In genomic region chr6:71757039-71757894, GRCm38 (mm10) we compare ENCODE assay signal across 8 mouse cellular contexts. TPM values are rescaled to one million over a fixed set of nuclear protein-coding genes. Genes with fewer than 3 reads are reported as not detected.
DNase-seq lines count a peak whose midpoint lies in the region; ATAC-seq and TF ChIP-seq lines count a peak whose summit lies in the region.

No protein-coding gene starts in this region.

- H3K4me2 ChIP-seq in forebrain, embryonic 16.5 days (ENCODE audit: low read length), result no peak overlapping the region
- no peak overlapping the region; the same call in 1 of the 2 replicates for H3K4me2 ChIP-seq in limb, embryonic 12.5 days
- no peak overlapping the region for H3K4me2 ChIP-seq in midbrain, postnatal 0 days (ENCODE audit: low read depth, low read length, poor library complexity, severe bottlenecking)

- no peaks in the 10 kb centered on the region for H3K27me3 ChIP-seq in forebrain, embryonic 16.5 days (replicated peaks; ENCODE audit: control insufficient read depth, insufficient read depth, low read length)
- H3K27me3 ChIP-seq in limb, embryonic 12.5 days, result no peaks in the 10 kb centered on the region
- H3K27me3 ChIP-seq in midbrain, postnatal 0 days (ENCODE audit: insufficient read depth, low read length), result no peaks in the 10 kb centered on the region

- no peak overlapping the region for H3K9ac ChIP-seq in forebrain, embryonic 16.5 days (replicated peaks; ENCODE audit: low read depth, low read length)
- no peak overlapping the region for H3K9ac ChIP-seq in limb, embryonic 12.5 days (replicated peaks)
- no peak overlapping the region; the same call in 1 of the 2 replicates for H3K9ac ChIP-seq in midbrain, postnatal 0 days (replicated peaks; ENCODE audit: low read length, poor library complexity, severe bottlenecking)

- H3K4me3 ChIP-seq in forebrain, embryonic 16.5 days (replicated peaks; ENCODE audit: low read length), result no peak overlapping the region
- no peak overlapping the region for H3K4me3 ChIP-seq in limb, embryonic 12.5 days (replicated peaks)
- no peak overlapping the region for H3K4me3 ChIP-seq in midbrain, postnatal 0 days (ENCODE audit: low read depth, low read length)

- intact Hi-C loops in heart, postnatal 10 days (cut with DNase I), result loop anchor here (5.0 kb wide), 1 partner anchor 50 kb away; the partner anchor contains the start of gene Reep1

- peak overlapping the region; percentile 13; the same call in 1 of the 2 replicates for H3K27ac ChIP-seq in forebrain, embryonic 16.5 days (ENCODE audit: low read length)
- peak overlapping the region; percentile 73 for H3K27ac ChIP-seq in limb, embryonic 12.5 days
- H3K27ac ChIP-seq in midbrain, postnatal 0 days (ENCODE audit: low read depth, low read length), result peak overlapping the region; percentile 49

- H3K4me1 ChIP-seq in forebrain, embryonic 16.5 days (replicated peaks; ENCODE audit: control insufficient read depth, insufficient read depth, low read length), result peaks cover 12% of the 10 kb centered on the region
- H3K4me1 ChIP-seq in limb, embryonic 12.5 days (replicated peaks), result peaks cover 18% of the 10 kb centered on the region
- H3K4me1 ChIP-seq in midbrain, postnatal 0 days (ENCODE audit: insufficient read depth, low read length), result 0 out of 2 replicates have a peak, but pooled peaks cover 7% of the 10 kb centered on the region

- 52% methylated on average over 10 of the region's 10 CpGs for WGBS in forebrain, embryonic 16.5 days
- WGBS in limb, embryonic 12.5 days, result 35% methylated on average over 10 of the region's 10 CpGs
- 59% methylated on average over 10 of the region's 10 CpGs for WGBS in midbrain, postnatal 0 days

- H3K9me3 ChIP-seq in forebrain, embryonic 16.5 days (ENCODE audit: control insufficient read depth, low read length), result no peaks in the 10 kb centered on the region
- no peaks in the 10 kb centered on the region for H3K9me3 ChIP-seq in limb, embryonic 12.5 days
- no peaks in the 10 kb centered on the region for H3K9me3 ChIP-seq in midbrain, postnatal 0 days (ENCODE audit: low read length)

- peak; percentile 70 for ATAC-seq in forebrain, embryonic 16.5 days
- ATAC-seq in limb, embryonic 12.5 days (ENCODE audit: insufficient number of reproducible peaks, insufficient read depth, low FRiP score, low TSS enrichment, low read depth), result peak; percentile 90
- peak; percentile 53 for ATAC-seq in midbrain, postnatal 0 days (ENCODE audit: low FRiP score)

- DNase-seq in CD4-positive helper T cell, adult 2 months (ENCODE audit: low read depth, low spot score), result peak; percentile 15
- DNase-seq in adrenal gland, adult 8-10 months, result peak; percentile 13
- DNase-seq in heart, postnatal 10 days, result peak; percentile 63 to 66
- peak; percentile 59 for DNase-seq in midbrain, postnatal 0 days (ENCODE audit: low spot score)
- peak; percentile 92 for DNase-seq in thymus, postnatal 14 days
- no peak for DNase-seq in c-Kit-positive CD71-positive TER-119-positive erythroid progenitor cells, embryonic 14.5 days (ENCODE audit: low spot score)

- H3K36me3 ChIP-seq in forebrain, embryonic 16.5 days (ENCODE audit: control insufficient read depth, insufficient read depth), result no peaks in the 10 kb centered on the region
- H3K36me3 ChIP-seq in limb, embryonic 12.5 days, result no peaks in the 10 kb centered on the region
- peaks cover 21% of the 10 kb centered on the region for H3K36me3 ChIP-seq in midbrain, postnatal 0 days (ENCODE audit: insufficient read depth, low read length)

- no peak for TF ChIP-seq CTCF in midbrain, postnatal 0 days (IDR thresholded peaks at IDR 0.05)

RNA-seq across cellular contexts. Expression of gene Reep1, which starts 49.9 kb away (rescaled TPM):
- total RNA-seq in adrenal gland, adult 8-10 months (2022), result 1 to 10 TPM; 3.8 to 9.3 (median 5.3) TPM
- 217 and 239 TPM in 2 replicates for polyA plus RNA-seq in forebrain, embryonic 16.5 days (2015; fragmentation: Nextera tagmentation; extraction: Ambion mirVana)
- 10 to 100 TPM; 20.1 to 21.7 TPM for total RNA-seq in heart, postnatal 10 days (2021)
- polyA plus RNA-seq in limb, embryonic 12.5 days (2016; fragmentation: Nextera tagmentation; extraction: Ambion mirVana), result 9.8 TPM in 2 replicates
- 404 and 467 TPM in 2 replicates for total RNA-seq in midbrain, postnatal 0 days (2014; rRNA removed)
- polyA plus RNA-seq in midbrain, postnatal 0 days (2015; fragmentation: Nextera tagmentation; extraction: Ambion mirVana), result 274 and 275 TPM in 2 replicates

Comparison
In these comparisons a context has a peak if more than half of its experiments do, and no peak if none do; other contexts are left out.
1. H3K27ac ChIP-seq: peak in every context shown above with its lines; median percentile 73 in limb, embryonic 12.5 days; 49 in midbrain, postnatal 0 days; 13 in forebrain, embryonic 16.5 days.
2. RNA of gene Reep1, which starts 49.9 kb away (total RNA-seq): 404 to 467 TPM in midbrain, postnatal 0 days; 20.1 to 21.7 TPM in heart, postnatal 10 days and 3.8 to 9.3 TPM in adrenal gland, adult 8-10 months; every median in the first group is over 10 times any median in the second.
3. Peak in every context shown above with its lines, with median percentiles within 50 percentile points of each other: ATAC-seq.